Mouse (Mus musculus) lung, embryonic 14.5 days (tissue): ENCODE results near the gene Sbk3. TPM values are rescaled to one million over a fixed set of nuclear protein-coding genes. Genes with fewer than 3 reads are reported as not detected.
A peak's percentile ranks its signal among the peaks of the same experiment; 100 is the strongest.
"Not testable (repeated sequence)": the region's sequence is repeated elsewhere in the genome, so short reads cannot be mapped to it uniquely, and the experiment has no call there.

ENCODE experiments used
- ATAC-seq: fragments of 200-750 bp; cut with Nextera tagmentation; 2 replicates; pipeline ENCODE4 v1.8.0; 2017; ENCODE audit warnings: mild to moderate bottlenecking, moderate TSS enrichment, moderate library complexity; ENCODE audit not compliant: insufficient read depth
- DNase-seq: peaks from one replicate; pipeline ENCODE4 v3.0.0-alpha.2; 2015
- H3K27ac ChIP-seq: fragments of 300-500 bp; sonication (generic); 2 replicates; pipeline ENCODE4 v1.5.1; 2014; ENCODE audit warnings: low read depth, mild to moderate bottlenecking, moderate library complexity
- H3K27me3 ChIP-seq: fragments of 300-500 bp; sonication (generic); 2 replicates; pipeline ENCODE4 v1.6.1; 2014; ENCODE audit warnings: low read length, control low read depth; ENCODE audit not compliant: insufficient read depth
- H3K36me3 ChIP-seq: fragments of 300-500 bp; sonication (generic); 2 replicates; pipeline ENCODE4 v1.6.1; 2014; ENCODE audit warnings: control low read depth; ENCODE audit not compliant: insufficient read depth
- H3K4me1 ChIP-seq: fragments of 300-500 bp; sonication (generic); 2 replicates; pipeline ENCODE4 v1.6.1; 2014; ENCODE audit warnings: antibody characterized with exemption, control low read depth; ENCODE audit not compliant: insufficient read depth
- H3K4me2 ChIP-seq: fragments of 300-500 bp; sonication (generic); 2 replicates; pipeline ENCODE4 v1.6.1; 2014; ENCODE audit warnings: mild to moderate bottlenecking
- H3K4me3 ChIP-seq: fragments of 300-500 bp; sonication (generic); 2 replicates; pipeline ENCODE4 v1.5.1; 2014; ENCODE audit warnings: low read depth, low read length
- H3K9ac ChIP-seq: fragments of 300-500 bp; sonication (generic); 2 replicates; pipeline ENCODE4 v1.6.1; 2014
- H3K9me3 ChIP-seq: fragments of 300-500 bp; sonication (generic); 2 replicates; pipeline ENCODE4 v1.6.1; 2016; ENCODE audit warnings: low read depth, low read length, control low read depth
- CTCF ChIP-seq: IDR thresholded peaks from 2 replicates; pipeline ENCODE4 v1.5.1; 2016; ENCODE audit warnings: antibody characterized with exemption, low read depth
- WGBS: fragments of 180-500 bp; shearing (Covaris S2); extraction: QIAGEN DNeasy Blood & Tissue Kit; methylation state at CpG from one replicate; pipeline ENCODE4 v1.1.7; 2014; 5-methylcytosine and 5-hydroxymethylcytosine counted together
- polyA plus RNA-seq: library from polyadenylated mRNA; unstranded; fragments of >200 nt; fragmentation: Nextera tagmentation; extraction: Ambion mirVana; gene quantifications from 2 replicates; pipeline ENCODE4 v1.2.1, GENCODE M21; 2014

Gene Sbk3
- polyA plus RNA-seq = 0.76 and 0.87 TPM in 2 replicates

DNA sequence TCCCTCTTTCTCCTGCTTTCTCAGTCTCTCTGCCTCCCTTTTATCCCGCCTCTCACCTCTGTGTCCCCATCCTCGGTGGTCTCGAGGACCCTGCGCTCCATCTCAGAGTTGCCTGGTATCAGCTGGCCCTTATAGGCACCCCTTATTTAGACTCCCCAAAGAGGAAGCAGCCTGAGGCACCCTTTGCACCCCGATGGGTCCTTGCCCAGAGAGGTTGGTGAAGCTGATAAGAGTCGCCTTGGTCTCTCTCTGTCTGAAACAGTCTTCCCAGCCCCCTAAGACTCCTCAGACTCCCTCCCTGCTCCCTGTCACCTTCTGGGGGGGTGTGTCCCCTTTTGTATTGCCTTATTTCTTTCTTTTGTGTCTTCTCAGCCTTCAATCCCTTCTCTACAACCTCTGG is at the start of gene Sbk3:
TSS of gene Sbk3 (minus strand) at position 101 of the 400 bp plus-strand sequence.
- no peak within 1 kb of the TSS for H3K4me2 ChIP-seq
- no peaks in the 10 kb centered on the region for H3K4me1 ChIP-seq
- no peak within 1 kb of the TSS for H3K9ac ChIP-seq
- H3K27ac ChIP-seq = peak within 1 kb of the TSS; percentile 15; the same call in 1 of the 2 replicates
- H3K36me3 ChIP-seq = no peaks in the 10 kb centered on the region
- H3K9me3 ChIP-seq = no peaks in the 10 kb centered on the region
- WGBS = 38% methylated on average over 6 of the region's 6 CpGs
- ATAC-seq = no peak; the same call in 1 of the 2 replicates
- DNase-seq = no peak
- H3K27me3 ChIP-seq = no peaks in the 10 kb centered on the region
- TF ChIP-seq CTCF = no peak
- no peak within 1 kb of the TSS for H3K4me3 ChIP-seq

DNA sequence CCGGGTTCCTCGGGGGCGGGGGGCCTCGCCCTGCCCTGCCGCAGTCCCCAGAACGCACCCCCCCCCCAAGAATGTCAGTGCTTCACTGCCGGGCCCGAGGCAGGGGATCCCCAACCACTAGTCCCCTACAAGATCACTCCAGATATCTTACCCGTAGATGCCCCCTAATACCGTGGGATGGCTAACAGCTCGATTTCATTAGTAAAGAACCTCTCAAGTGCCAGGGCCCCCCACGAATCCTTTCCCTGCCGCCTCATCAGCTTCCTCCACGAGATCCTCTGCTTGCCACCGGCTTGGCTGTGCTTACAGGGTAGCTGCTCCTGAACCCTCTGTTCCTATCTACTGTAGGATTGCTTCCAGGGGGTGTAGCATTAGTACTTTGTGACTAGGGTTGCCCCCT is 49.7 kb upstream of the Sbk3 start:
- peak; percentile 39 for DNase-seq
- Histone ChIP-seq H3K9ac (peak overlapping the region; percentile 92), H3K27ac (peak overlapping the region; percentile 96), H3K4me3 (peak overlapping the region; percentile 73), H3K9me3 (no peaks in the 10 kb centered on the region), H3K27me3 (no peaks in the 10 kb centered on the region), H3K36me3 (peaks cover 40% of the 10 kb centered on the region), H3K4me1 (no peaks in the 10 kb centered on the region), H3K4me2 (peak overlapping the region; percentile 70)
- under 1% methylated on average over 14 of the region's 15 CpGs for WGBS
- TF ChIP-seq CTCF = no peak
- peak; percentile 47; the same call in 1 of the 2 replicates for ATAC-seq

DNA sequence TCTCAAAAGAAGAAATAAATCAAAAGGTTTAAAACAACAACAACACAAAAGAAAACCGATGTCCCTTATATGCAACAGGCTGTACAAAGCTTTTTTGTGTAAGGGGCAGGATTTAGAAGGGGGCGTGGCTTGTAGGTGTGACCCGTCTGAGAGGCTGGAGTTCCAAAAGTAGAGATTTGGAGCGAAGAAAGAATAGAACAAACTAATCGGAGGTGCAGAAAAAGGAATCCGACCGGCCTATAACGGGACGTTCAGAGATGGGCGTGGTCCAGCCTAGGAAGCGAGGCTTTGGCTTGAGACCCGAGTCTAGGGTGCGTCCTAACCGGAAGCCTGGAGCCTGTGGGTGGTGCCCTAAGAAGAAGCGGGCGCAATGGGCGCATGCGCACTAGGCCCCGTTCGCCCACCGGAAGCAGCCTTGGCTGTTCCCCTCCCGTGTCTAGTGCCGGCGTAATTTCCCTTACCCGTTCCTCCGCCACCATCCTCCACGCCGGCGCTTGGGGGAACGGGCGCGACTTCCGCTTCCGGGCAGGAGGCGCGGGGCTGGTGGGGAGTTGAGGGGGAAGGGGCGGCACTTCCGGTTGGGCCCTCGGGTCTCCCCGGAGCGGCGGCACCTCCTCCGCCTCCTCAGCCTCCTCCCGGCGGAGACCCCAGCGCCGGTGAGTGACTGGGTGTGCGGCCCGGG is 49.2 kb upstream of the Sbk3 start, which contains the start of the genes Zfp865 and Ccdc106:
TSS of gene Zfp865 (plus strand) at position 377 of the 682 bp plus-strand sequence.
TSS of gene Ccdc106 (plus strand) at position 554 of the 682 bp plus-strand sequence.
- Histone ChIP-seq H3K27ac (peak within 1 kb of the TSS; percentile 96), H3K9me3 (no peaks in the 10 kb centered on the region), H3K4me3 (peak within 1 kb of the TSS; percentile 73), H3K9ac (peak within 1 kb of the TSS; percentile 92), H3K27me3 (no peaks in the 10 kb centered on the region), H3K4me2 (peak within 1 kb of the TSS; percentile 70), H3K36me3 (peaks cover 37% of the 10 kb centered on the region), H3K4me1 (no peaks in the 10 kb centered on the region)
- no peak for TF ChIP-seq CTCF
- peak; percentile 99 for DNase-seq
- WGBS = under 1% methylated on average over 44 of the region's 49 CpGs
- peak; percentile 86 for ATAC-seq

DNA sequence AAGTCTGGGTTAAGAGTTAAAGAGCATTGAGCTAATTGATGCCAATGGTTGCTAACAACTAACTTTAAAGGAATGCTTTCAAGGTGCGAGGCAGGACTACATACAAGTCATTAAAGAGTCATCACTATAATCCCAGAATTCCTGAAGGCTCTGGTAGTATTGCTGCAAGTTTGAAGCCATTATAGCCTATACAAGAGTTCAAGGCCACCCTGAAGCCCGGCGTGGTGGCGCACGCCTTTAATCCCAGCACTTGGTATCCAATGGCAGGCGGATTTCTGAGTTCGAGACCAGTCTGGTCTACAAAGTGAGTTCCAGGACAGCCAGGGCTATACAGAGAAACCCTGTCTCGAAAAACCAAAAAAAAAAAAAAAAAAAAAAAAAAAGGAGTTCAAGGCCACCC is 48.6 kb upstream of the Sbk3 start:
- peak; percentile 18 for DNase-seq
- H3K4me1 ChIP-seq, ATAC-seq, H3K27me3 ChIP-seq, H3K9me3 ChIP-seq: not testable (repeated sequence)
- Histone ChIP-seq H3K36me3 (peaks cover 32% of the 10 kb centered on the region), H3K9ac (peak overlapping the region; percentile 92), H3K4me3 (peak overlapping the region; percentile 73), H3K4me2 (peak overlapping the region; percentile 70), H3K27ac (peak overlapping the region; percentile 96)
- WGBS = 28% methylated on average over 8 of the region's 8 CpGs

DNA sequence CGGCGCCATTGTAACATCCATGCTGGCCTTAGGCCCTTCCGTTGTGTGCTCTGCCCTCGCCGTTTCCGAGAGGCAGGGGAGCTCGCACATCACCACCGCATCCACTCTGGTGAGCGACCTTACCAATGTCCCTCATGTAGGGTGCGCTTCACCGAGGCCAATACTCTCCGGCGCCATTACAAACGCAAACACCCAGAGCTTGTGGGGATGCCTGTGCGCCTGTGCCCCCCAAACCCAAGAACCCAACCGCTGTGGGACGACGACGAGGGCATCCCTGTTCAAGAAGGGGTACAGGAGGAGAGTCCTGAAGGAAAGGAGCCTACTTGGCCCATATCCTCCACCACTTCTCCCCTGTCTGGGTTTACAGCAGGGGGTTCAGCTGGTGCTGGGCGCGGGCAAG is 47.0 kb upstream of the Sbk3 start:
- WGBS = 95% methylated on average over 21 of the region's 21 CpGs
- no peak overlapping the region for H3K9ac ChIP-seq
- H3K4me1 ChIP-seq = no peaks in the 10 kb centered on the region
- no peak overlapping the region for H3K4me2 ChIP-seq
- ATAC-seq = no peak
- H3K9me3 ChIP-seq = no peaks in the 10 kb centered on the region
- peaks cover 16% of the 10 kb centered on the region for H3K36me3 ChIP-seq
- DNase-seq = no peak
- H3K27ac ChIP-seq = no peak overlapping the region
- no peak for TF ChIP-seq CTCF
- no peak overlapping the region for H3K4me3 ChIP-seq
- no peaks in the 10 kb centered on the region for H3K27me3 ChIP-seq

DNA sequence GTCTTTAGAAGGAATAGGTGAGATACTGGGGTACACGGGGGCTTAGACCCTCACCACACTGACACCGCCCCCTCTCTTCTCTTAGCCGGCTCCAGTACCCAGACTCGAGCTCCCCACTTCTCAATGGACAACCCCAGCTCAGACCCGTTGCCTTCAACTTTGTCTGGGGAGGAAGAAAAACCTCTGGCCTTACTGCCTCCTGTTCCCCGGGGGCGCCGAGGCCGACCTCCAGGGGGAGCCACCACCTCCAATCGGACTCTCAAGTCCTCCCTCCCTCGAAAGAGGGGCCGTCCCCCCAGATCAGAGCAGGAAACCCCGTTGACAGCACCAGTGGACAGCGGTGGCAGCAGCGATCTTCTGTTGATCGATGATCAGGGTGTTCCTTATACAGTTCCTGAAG is 46.4 kb upstream of the Sbk3 start:
- DNase-seq (no peak), ATAC-seq (no peak)
- Histone ChIP-seq H3K27ac (no peak overlapping the region), H3K36me3 (peaks cover 16% of the 10 kb centered on the region), H3K9ac (no peak overlapping the region), H3K9me3 (no peaks in the 10 kb centered on the region), H3K4me1 (no peaks in the 10 kb centered on the region), H3K27me3 (no peaks in the 10 kb centered on the region), H3K4me3 (no peak overlapping the region), H3K4me2 (no peak overlapping the region)
- TF ChIP-seq CTCF = no peak
- 93% methylated on average over 16 of the region's 16 CpGs for WGBS

DNA sequence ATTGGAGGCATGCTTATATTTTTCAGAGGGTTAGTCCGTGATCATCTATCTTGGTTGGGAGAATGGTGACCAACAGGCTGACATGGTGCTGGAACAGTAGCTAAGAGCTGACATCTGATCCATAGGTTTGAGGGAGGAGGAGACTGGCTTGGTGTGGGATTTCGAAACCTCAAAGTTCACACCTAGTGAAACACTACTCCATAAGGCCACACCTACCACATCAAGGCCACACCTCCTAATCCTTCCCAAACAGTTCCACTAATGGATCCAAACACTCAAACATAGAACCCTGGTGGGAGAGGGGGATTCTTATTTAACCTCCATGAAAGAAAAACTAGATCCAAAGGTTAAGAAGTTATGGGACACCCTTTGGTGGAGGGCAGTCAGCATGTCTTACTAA is 46.0 kb upstream of the Sbk3 start:
- no peaks in the 10 kb centered on the region for H3K4me1 ChIP-seq
- DNase-seq (no peak), ATAC-seq (no peak)
- WGBS = 85% methylated on average over 2 of the region's 2 CpGs
- H3K27ac ChIP-seq = no peak overlapping the region
- no peak for TF ChIP-seq CTCF
- H3K9ac ChIP-seq = no peak overlapping the region
- no peak overlapping the region for H3K4me2 ChIP-seq
- H3K4me3 ChIP-seq = no peak overlapping the region
- H3K9me3 ChIP-seq = no peaks in the 10 kb centered on the region
- H3K36me3 ChIP-seq = peaks cover 15% of the 10 kb centered on the region
- no peaks in the 10 kb centered on the region for H3K27me3 ChIP-seq
